Mouse (Mus musculus) G1E (cell line): ENCODE results near the gene Bean1. TPM values are rescaled to one million over a fixed set of nuclear protein-coding genes. Genes with fewer than 3 reads are reported as not detected.

Source experiments
- ATAC-seq: 2 replicates; pipeline ENCODE4 v1.8.0; 2016; ENCODE audit warnings: mild to moderate bottlenecking; ENCODE audit not compliant: insufficient number of reproducible peaks, poor library complexity, low FRiP score, severe bottlenecking; ENCODE audit errors: extremely low read depth
- DNase-seq: peaks from one replicate; pipeline ENCODE4 v3.0.0; 2012; ENCODE audit warnings: low spot score
- H3K27me3 ChIP-seq: 2 replicates; pipeline ENCODE4 v1.6.1; 2012; ENCODE audit warnings: mild to moderate bottlenecking, low read length, inconsistent platforms; ENCODE audit not compliant: insufficient read depth
- H3K36me3 ChIP-seq: replicated peaks from 2 replicates; pipeline ENCODE3; 2012; ENCODE audit warnings: mild to moderate bottlenecking, inconsistent platforms
- H3K4me1 ChIP-seq: 2 replicates; pipeline ENCODE4 v1.6.1; 2012; ENCODE audit warnings: low read depth, low read length, inconsistent platforms, mixed read lengths; ENCODE audit not compliant: insufficient read depth
- H3K4me3 ChIP-seq: 2 replicates; pipeline ENCODE4 v1.5.1; 2012; ENCODE audit warnings: low read depth, mild to moderate bottlenecking, inconsistent platforms, low read length, moderate library complexity, mixed read lengths
- H3K9me3 ChIP-seq: replicated peaks from 2 replicates; pipeline ENCODE4 v1.6.1; 2012; ENCODE audit warnings: inconsistent platforms
- CTCF ChIP-seq: IDR thresholded peaks from 2 replicates; pipeline ENCODE4 v1.5.1; 2012; ENCODE audit warnings: low read depth, low read length, inconsistent platforms, mixed read lengths
- GATA1 ChIP-seq: IDR thresholded peaks from 2 replicates; pipeline ENCODE4 v1.6.1; 2012; ENCODE audit warnings: borderline replicate concordance, low read length, inconsistent platforms, mixed read lengths
- GATA2 ChIP-seq: IDR thresholded peaks from 2 replicates; pipeline ENCODE4 v1.6.1; 2012; ENCODE audit warnings: low read depth, low read length, inconsistent platforms, borderline replicate concordance
- POLR2AphosphoS5 ChIP-seq: IDR thresholded peaks from 2 replicates; pipeline ENCODE4 v1.6.1; 2012; ENCODE audit warnings: low read depth, low read length, inconsistent platforms; ENCODE audit not compliant: insufficient replicate concordance
- TAL1 ChIP-seq: conservative IDR thresholded peaks from 2 replicates; pipeline ENCODE4 v1.6.1; 2012; ENCODE audit warnings: low read depth, low read length, inconsistent platforms, mixed read lengths
- polyA plus RNA-seq: library from polyadenylated mRNA; stranded (reverse); fragments of >175 nt; gene quantifications from 2 replicates; pipeline ENCODE4 v1.2.3, GENCODE M21; 2012
- total RNA-seq, 2 experiments: library from RNA; stranded (forward) in 1 of 2; stranded (reverse) in 1 of 2; fragments of 200-1000 nt in 1 of 2; fragments of >200 nt in 1 of 2; fragmentation: Nextera tagmentation in 1 of 2; gene quantifications; 2 replicates each; pipeline ENCODE4 v1.2.3; 2014 to 2017

Gene Bean1
- total and polyA plus RNA-seq, 3 experiments = not detected

DNA sequence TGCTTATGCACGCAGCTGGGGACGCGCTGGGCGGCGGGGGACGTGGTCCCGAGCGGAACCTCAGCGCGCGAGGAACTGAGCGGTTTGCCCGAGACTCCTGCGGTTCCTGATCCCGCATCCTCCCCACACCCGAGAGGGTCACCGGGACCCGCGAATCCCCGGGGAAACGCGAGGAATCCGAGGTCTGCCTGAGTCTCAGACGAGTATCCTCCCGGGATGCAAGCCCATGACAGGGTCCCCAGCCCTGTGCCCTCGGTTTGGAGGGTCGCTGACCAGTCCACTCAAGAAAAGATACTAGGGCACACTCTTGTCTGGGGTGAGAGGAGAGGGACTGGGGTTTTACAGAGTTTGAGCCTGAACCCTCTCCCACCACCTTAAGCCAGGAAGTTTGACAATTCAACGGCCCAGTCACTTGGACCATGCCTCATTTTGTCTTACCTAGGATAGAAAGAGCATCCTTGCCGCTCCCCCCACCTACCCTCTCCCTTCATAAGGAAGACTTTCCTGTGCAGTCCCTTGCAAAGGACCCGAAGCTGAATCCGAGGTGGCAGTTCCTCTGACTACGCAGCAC lies 893 bp downstream of the Bean1 start:
- no peaks in the 10 kb centered on the region for H3K36me3 ChIP-seq
- no peaks in the 10 kb centered on the region for H3K27me3 ChIP-seq
- TF ChIP-seq CTCF (no peak), TAL1 (no peak), POLR2AphosphoS5 (no peak), GATA1 (no peak), GATA2 (no peak)
- H3K4me3 ChIP-seq = no peak overlapping the region; the same call in 1 of the 2 replicates
- ATAC-seq = no peak
- H3K9me3 ChIP-seq = peaks cover 43% of the 10 kb centered on the region
- H3K4me1 ChIP-seq = no peaks in the 10 kb centered on the region
- no peak for DNase-seq

DNA sequence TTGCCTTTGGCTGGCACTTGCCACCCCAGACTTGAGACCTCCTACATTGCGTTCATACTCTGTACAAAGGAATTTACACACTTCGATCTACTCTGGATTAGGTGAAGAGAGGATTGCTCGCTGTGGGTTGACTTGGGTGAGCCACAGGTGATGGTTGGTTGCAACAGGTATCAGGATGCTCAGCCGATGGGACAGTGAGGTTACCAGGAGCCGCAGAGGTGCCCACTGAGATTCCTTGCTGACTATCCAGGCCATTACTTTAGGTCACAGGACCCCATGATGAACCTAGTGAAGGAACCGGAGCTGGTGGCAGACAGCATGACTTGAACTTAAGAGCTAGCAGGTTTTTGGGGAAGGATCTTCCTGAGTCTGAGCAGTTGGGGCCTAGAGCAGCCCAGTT lies 2.2 kb downstream of the Bean1 start:
- H3K4me3 ChIP-seq = no peak overlapping the region
- DNase-seq (no peak), ATAC-seq (no peak)
- no peaks in the 10 kb centered on the region for H3K4me1 ChIP-seq
- H3K27me3 ChIP-seq = no peaks in the 10 kb centered on the region
- no peaks in the 10 kb centered on the region for H3K36me3 ChIP-seq
- TF ChIP-seq POLR2AphosphoS5 (no peak), GATA2 (no peak), TAL1 (no peak), GATA1 (no peak), CTCF (no peak)
- H3K9me3 ChIP-seq = peaks cover 46% of the 10 kb centered on the region

DNA sequence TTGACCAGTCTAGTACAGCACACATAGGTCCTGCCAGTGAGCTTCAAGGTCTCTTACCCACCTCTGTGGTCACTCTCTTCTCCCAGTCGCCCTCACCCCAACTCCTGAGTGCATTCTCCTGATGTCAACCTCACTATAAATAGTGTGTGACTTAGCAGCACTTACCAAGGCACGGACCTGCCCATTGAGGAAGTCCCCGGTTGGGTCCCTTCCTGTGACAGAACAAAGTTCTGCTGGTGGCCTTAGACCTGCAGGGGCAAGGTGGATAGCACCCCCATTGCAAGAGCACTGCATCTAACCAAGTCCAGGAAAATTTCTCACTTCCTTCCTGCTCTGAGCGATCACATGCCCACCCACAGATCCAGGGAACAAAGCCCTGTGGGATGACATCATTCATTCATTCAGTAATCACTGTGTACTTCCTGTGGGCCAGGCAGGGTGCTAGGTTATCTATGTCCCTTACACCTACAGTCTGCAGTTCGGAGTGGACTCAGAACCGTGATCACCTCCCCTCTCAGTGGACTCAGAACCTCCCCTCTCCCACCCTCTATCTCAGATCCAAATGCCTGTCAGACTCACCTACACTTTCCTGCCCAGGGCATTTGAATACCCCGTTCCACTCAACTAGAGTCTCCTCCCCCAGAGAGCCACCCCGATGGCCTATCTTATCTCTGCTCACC lies 5.7 kb downstream of the Bean1 start:
- ATAC-seq = no peak; the same call in 1 of the 2 replicates
- DNase-seq = no peak
- Histone ChIP-seq H3K4me3 (no peak overlapping the region), H3K4me1 (no peaks in the 10 kb centered on the region), H3K27me3 (no peaks in the 10 kb centered on the region), H3K36me3 (no peaks in the 10 kb centered on the region), H3K9me3 (peaks cover 35% of the 10 kb centered on the region)
- TF ChIP-seq CTCF = no peak
- no peak for TF ChIP-seq POLR2AphosphoS5
- no peak for TF ChIP-seq TAL1
- no peak for TF ChIP-seq GATA1
- no peak for TF ChIP-seq GATA2

DNA sequence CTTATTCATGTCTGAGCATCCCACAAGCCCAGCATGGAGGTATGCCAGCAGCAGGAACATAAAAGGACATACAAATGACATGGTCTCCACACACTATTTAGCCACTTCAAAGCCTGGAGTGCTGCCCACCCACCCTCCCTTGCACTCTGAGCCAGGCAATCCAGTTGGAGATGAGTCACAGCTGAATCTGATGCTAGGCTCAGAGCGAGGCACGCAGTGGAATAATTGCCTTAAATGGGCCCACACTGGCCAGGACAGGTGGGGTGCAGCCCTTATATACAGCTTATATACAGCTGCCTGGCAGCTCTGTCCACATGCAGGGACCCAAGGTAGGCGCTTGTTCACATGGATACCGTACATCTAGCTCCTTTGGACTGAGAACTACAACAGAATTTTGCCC lies 6.8 kb downstream of the Bean1 start:
- TF ChIP-seq GATA1 (no peak), GATA2 (no peak)

DNA sequence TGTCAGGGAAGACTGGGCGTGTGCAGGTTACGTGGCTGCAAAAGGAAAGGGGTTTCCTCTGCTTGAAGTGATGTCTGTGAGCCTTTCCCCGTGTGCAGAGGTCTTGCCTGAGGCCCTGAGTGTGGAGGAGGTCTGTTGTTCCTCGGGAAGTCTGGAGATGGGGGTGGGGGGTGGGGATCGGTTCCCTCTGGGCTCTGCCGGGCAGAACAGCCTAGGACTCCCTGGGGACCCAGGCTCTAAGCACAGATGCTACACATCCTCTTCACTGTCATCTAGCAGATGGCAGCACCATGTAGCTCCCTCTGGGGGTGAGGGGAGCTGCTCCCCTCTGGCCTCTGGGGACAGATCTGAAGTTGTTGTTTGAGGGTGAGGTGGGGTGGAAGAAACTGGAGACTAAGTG lies 14.7 kb downstream of the Bean1 start:
- ATAC-seq (no peak), DNase-seq (no peak)
- no peak overlapping the region for H3K4me3 ChIP-seq
- H3K4me1 ChIP-seq = no peaks in the 10 kb centered on the region
- no peaks in the 10 kb centered on the region for H3K36me3 ChIP-seq
- no peak for TF ChIP-seq GATA2
- no peak for TF ChIP-seq GATA1
- no peak for TF ChIP-seq TAL1
- TF ChIP-seq POLR2AphosphoS5 = no peak
- no peak for TF ChIP-seq CTCF
- peaks cover 33% of the 10 kb centered on the region for H3K9me3 ChIP-seq
- H3K27me3 ChIP-seq = no peaks in the 10 kb centered on the region

More for the DNA sequence above, 6.8 kb downstream of the Bean1 start:
- H3K4me3 ChIP-seq = no peak overlapping the region
- no peak for DNase-seq
- H3K27me3 ChIP-seq = no peaks in the 10 kb centered on the region
- H3K4me1 ChIP-seq = no peaks in the 10 kb centered on the region
- peaks cover 28% of the 10 kb centered on the region for H3K9me3 ChIP-seq
- ATAC-seq = no peak
- no peaks in the 10 kb centered on the region for H3K36me3 ChIP-seq

DNA sequence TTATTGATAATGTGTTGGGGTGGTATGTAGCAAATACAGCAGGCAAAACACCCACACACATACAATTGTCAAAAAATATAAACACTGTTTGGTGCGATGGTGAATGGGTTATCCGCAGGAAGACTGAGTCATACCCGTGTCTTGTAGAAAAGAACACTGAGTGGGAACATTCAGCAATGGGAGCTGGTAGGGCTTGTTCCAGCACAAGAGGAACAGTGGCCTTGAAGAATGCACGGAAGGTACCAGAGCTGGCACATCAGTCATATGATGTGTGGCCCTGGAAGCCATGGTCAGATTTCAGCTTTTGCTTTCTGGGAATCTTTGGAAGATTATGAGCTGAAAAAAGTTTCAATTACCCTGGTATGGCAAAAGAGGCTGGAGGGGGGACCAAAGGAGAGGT lies 16.6 kb downstream of the Bean1 start:
- Histone ChIP-seq H3K27me3 (no peaks in the 10 kb centered on the region), H3K9me3 (peaks cover 31% of the 10 kb centered on the region), H3K36me3 (no peaks in the 10 kb centered on the region), H3K4me3 (no peak overlapping the region), H3K4me1 (no peaks in the 10 kb centered on the region)
- ATAC-seq = no peak
- TF ChIP-seq GATA1 (no peak), POLR2AphosphoS5 (no peak), CTCF (no peak), GATA2 (no peak), TAL1 (no peak)
- DNase-seq = no peak
